Mouse (Mus musculus): ENCODE measurements around the gene Morc4. TPM values are rescaled to one million over a fixed set of nuclear protein-coding genes. Genes with fewer than 3 reads are reported as not detected.
A peak's percentile ranks its signal among the peaks of the same experiment; 100 is the strongest.

The Morc4 gene
- 1 to 10 TPM; 3.5 to 5.3 TPM for total RNA-seq (2021)

DNA sequence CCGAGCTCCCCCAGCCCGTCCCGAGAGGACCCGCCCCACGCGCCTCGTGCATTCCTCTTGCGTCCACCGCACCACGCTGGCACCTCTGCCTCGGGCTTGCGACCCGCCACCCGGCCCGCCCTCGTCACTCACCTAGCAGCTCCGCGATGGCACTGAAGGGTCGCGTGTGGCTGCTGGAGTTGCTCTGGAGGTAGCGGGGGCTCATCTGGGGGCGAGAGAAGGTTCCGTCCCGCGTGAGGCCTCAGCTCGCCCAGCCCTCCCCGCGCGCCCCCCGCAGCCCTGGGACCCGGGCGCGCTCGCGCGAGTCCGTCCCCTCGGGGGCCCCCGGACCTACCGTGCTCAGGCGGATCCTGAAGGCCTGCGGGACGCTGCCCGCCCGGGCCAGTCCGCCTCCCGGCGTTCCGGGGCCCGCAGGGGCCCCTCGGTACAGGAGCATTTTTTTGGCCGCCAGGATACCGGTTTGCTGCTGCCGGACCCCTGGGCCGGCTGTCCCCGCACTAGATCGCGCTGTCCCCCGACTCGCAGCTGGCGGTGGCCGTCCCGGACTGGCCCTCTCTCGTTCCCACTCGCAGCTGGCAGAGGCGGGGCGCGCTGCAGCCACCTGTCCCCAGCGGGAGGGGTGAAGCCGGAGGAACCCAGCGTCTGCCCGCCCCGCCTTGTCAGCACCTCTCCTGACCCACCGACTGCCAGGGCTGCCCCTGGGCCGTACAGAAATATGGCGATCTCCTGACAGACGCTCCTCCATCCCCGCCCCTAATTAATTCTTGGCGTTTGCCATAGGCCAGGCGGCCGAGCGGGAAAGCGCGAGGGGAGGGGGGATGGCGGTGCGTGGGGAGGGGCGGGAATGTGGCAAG is at the start of gene Morc4:
Gene Morc4, minus strand, starts transcription at position 740 of the 854 bp plus-strand sequence.
- intact Hi-C loops (cut with DNase I): no loop called here
- peak; percentile 23 to 35 for DNase-seq (ENCODE audit: low spot score in 2 of 2)

- intact Hi-C loops (cut with DNase I): no loop called here
- no peak for DNase-seq (ENCODE audit: low spot score in 2 of 2)
These were observed 49.1 kb upstream of the Morc4 start for GRCm38 (mm10) chrX:139920572-139920971.

DNA sequence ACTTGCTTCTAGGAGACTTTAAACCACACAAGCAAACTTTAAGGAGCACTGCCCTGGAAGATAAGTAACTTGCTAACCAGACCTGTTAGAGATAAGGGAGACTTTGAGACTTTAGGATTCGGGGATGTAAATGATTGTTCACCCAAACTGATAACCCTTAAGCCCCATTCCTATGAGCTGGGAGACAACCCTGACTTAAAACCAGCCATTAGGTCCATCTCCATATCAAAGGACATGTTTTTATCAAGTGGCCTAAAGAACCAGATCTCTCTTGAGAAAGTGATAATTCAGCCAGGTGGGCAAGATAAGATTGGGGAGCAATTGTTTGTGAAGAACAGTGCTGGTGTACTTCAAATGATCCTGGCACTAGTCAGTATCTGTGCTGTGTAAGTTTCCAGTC is 19.9 kb upstream of the Morc4 start:
- intact Hi-C loops (cut with DNase I): no loop called here
- DNase-seq (ENCODE audit: low spot score in 2 of 2): no peak

DNA sequence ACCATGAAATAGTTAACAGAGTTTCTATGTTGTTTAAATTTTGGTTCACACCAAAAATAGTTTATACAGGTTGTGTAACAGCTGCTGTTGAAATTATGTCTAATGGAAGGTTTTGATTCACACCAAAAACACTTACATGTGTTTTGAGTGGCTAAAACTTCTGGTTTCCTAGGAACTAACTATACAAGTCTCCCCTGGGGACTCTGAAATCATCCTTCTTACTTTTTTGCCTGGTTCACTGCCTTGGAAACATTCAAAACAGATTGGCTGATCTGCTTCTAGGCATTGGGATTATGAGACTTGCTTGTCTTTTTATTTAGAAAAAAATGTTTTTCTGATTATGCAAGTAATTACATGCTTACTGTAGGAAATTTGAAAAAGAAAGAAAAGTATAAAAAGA is 11.7 kb upstream of the Morc4 start:
- intact Hi-C loops (cut with DNase I): no loop called here

GRCm38 (mm10) chrX:139877936-139878335 is 6.5 kb upstream of the Morc4 start:
- DNase-seq (ENCODE audit: low spot score in 2 of 2): no peak
- intact Hi-C loops (cut with DNase I): no loop called here

More for the DNA sequence above, 11.7 kb upstream of the Morc4 start:
- DNase-seq (ENCODE audit: low spot score in 2 of 2): no peak

DNA sequence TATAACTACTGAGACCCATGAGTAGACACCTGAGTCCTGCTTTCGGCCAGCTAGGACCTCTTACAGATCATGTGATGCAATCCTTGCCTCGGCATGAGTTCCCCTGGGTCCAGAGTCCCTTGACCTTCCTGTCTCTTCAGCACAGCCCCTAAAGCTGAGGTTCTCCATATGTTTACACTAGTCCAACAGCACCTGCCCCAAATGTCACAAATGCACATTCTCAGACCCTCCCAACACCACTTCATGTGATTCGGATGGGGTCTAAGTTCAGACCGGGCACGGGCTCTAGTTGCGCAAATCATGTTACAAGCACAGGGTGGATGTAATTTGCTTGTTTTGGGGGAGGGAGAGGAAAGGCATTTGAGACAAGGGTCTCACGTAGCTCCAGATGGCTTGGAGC is 5.6 kb upstream of the Morc4 start:
- DNase-seq (ENCODE audit: low spot score in 2 of 2): no peak
- intact Hi-C loops (cut with DNase I): no loop called here

DNA sequence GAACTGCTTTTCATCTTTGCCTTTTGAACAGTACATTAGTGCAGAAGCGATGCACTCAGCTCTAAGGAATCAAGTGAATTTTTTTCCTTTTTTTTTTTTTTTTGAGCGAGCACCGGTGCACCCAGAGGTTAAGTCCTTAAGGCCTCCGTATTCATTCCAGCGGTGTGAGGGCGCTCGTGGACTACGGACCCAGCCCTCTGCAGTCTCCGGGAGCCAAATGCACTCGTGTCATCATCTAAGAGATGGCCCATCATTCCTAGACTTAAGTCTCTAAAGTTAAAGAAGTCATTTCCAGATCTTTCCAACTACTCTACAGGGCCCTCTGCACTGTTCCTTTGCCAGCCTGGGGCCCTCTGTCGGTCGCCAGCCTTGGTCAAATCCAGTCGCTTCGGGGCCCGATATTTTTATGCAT is 1.2 kb downstream of the Morc4 start:
- intact Hi-C loops (cut with DNase I): no loop called here
- no peak for DNase-seq (ENCODE audit: low spot score in 2 of 2)

GRCm38 (mm10) chrX:139859402-139859801 is 12.1 kb downstream of the Morc4 start:
- intact Hi-C loops (cut with DNase I): no loop called here
- DNase-seq (ENCODE audit: low spot score in 2 of 2): no peak

DNA sequence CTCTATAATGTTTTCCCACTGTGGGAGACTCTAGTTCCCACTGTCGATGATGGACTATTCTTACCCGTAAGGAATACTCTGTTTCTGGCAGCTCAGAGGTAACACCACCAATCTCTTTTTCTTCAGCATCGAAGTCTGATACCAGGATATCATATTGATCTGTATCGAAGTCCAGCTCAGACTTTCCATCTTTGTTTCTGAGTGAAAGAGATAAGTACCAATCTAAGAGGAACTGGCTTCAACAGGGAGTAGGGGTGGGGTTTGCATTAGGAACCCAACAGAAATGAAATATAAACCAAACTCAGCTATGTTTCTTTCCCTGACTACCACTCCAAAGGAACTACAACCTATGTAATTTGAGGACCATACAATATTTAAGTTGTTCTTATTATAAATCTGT is 16.7 kb downstream of the Morc4 start:
- intact Hi-C loops (cut with DNase I): no loop called here

GRCm38 (mm10) chrX:139841091-139841490 is 30.4 kb downstream of the Morc4 start:
- intact Hi-C loops (cut with DNase I): no loop called here
- DNase-seq (ENCODE audit: low spot score in 2 of 2): no peak

More for the DNA sequence above, 16.7 kb downstream of the Morc4 start:
- no peak for DNase-seq (ENCODE audit: low spot score in 2 of 2)

- intact Hi-C loops (cut with DNase I): loop anchor here (10.0 kb wide), 1 partner anchor 464 kb away; no protein-coding TSS in a partner anchor
- DNase-seq (ENCODE audit: low spot score in 2 of 2): no peak
These were observed 32.4 kb downstream of the Morc4 start for GRCm38 (mm10) chrX:139839057-139839456.

GRCm38 (mm10) chrX:139832464-139832863 is 39.0 kb downstream of the Morc4 start:
- peak; percentile 12 to 17 for DNase-seq (ENCODE audit: low spot score in 2 of 2)
- intact Hi-C loops (cut with DNase I): loop anchor here (2.0 to 10.0 kb wide), 2 partner anchors 58 to 458 kb away; no protein-coding TSS in a partner anchor

DNA sequence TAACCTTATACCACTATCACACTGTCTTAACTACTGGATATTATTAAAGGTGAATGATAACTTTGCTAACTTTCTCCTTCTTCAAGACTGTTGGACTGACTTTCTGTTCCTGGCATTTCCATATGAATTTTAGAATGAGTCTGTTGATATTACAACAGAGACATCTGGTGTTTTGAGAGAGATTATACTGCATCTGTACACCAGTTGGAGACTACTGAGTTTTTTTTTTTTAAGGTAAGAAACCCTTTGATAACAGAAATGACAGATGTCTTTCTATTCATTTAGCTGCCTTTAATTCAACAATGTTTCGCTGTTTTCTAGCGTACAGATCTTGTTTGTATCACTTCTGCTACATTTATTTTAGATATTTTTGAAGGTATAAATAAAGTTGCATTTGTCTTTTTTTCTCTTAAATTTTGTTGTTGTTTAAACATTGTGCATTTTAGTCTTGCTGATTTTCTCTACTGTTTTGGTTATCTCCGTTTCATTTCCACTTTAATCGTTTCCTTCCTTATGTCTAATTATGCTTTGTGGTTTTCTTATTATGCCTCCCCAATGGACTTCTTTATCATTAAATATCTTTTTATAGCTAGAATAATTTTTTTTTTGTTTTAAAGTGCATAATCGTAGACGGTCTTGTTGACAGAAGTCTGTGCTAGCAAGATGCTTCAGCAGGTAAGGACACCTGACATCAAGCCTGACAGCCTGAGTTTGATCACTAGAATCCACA is 42.9 kb downstream of the Morc4 start:
- intact Hi-C loops (cut with DNase I): no loop called here
- no peak for DNase-seq (ENCODE audit: low spot score in 2 of 2)

DNA sequence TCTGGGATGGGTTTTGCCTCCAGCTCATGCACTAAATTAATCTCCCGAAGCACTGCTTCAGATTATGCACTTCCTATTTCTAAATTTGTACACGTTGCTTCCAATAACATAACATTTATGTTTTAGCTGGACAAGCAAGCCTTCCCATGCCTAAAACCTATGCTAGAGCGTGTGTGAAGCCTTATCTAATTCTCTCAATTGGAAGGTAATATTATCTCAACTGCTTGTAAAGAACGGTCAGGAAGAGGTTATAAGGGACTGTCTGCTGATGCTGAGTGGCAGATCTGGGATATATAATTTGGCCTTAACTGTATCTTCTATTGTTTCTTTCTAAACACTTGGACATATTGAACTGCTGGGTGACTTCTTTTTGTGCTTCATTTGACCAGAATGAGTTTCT is 44.6 kb downstream of the Morc4 start:
- intact Hi-C loops (cut with DNase I): no loop called here
- no peak for DNase-seq (ENCODE audit: low spot score in 2 of 2)

GRCm38 (mm10) chrX:139825402-139825801 is 46.1 kb downstream of the Morc4 start:
- intact Hi-C loops (cut with DNase I): no loop called here
- DNase-seq (ENCODE audit: low spot score in 2 of 2): no peak

DNA sequence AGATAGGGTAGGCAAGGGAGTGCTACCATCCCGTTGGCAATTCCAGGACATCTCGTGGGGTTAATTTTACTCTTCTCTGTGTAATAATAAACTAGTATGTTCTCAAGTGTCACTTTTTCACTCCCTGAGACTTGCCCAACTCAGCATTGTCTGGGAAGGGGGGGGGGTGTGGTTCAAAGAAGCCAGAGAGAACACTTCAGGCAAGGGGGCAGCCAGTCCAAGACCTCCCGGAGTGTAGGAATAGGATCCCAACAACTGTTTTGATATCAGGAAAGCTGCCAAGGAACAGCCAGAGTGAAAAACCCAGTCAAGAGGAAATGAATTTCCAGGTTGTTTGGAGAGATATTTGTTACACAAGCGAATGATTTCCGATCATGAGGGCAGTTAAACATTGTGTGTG is 56.3 kb downstream of the Morc4 start:
- DNase-seq (ENCODE audit: low spot score in 2 of 2): no peak
- intact Hi-C loops (cut with DNase I): no loop called here

GRCm38 (mm10) chrX:139814018-139814635 is 57.4 kb downstream of the Morc4 start:
- intact Hi-C loops (cut with DNase I): no loop called here
- DNase-seq (ENCODE audit: low spot score in 2 of 2): no peak

DNA sequence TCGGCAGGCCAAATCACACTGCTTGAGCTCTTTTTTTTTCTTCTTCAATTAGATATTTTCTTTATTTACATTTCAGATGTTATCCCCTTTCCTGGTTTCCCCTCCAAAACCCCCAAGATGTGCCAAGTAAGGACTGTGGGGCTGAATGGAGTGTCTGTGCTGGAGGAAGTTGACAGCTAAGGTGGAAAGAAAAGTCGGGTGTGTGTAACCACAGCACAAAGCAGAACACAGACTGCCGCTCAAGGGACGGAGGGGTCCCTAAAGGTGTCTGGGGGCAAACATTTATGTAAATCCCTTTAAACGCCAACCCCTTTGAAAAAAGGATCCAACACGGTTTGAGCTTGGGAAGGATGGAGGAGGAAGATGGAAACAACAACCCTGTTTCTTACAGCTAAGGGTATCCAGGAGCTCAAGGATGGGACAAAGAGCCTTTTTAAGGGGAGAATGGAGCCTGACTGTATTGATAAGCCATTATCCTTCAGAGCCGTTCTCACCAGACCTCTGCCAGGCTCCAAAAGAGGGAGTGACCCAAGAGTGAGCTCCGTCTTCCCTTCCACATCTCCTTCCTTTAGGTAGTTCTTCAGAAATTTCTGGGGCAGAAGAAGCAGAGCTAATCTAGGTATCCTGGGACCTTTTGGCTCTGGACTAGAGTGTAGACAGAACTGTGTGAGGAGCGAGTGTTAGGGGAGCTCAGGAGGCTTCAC is 58.0 kb downstream of the Morc4 start:
- DNase-seq (ENCODE audit: low spot score in 2 of 2): no peak
- intact Hi-C loops (cut with DNase I): no loop called here

DNA sequence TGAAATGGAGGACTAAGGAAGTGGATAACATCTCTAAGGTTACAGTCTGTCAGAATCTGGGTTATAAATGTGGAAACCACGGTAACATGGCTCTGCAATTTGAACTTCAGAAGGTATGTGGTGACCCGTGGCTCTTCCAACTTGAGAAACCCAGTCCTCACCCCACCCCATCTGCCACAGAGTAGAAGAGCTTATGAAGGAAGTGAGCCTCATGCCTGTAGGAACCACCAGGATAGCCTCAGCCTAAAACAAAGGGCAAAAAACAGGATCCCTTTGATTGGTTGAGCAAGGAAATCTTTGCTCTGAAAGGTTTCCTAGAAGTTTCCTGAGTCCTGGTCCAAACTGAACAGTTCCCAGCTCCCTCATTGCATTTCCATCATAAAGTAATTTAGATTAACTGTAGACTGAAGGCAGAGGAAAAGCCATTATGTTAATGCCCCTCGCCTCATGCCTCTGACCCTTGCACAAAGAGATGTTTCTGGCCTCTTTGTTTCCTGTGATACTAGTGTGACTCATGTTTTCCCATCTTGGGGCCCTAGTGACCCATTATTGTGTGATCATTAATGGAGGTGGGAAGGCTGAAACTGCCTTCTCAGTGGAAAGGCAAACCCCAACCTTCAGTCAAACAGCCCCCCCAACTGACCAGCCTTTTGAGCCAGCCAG is 58.7 kb downstream of the Morc4 start:
- no peak for DNase-seq (ENCODE audit: low spot score in 2 of 2)
- intact Hi-C loops (cut with DNase I): no loop called here
